In the genomic region with DNA sequence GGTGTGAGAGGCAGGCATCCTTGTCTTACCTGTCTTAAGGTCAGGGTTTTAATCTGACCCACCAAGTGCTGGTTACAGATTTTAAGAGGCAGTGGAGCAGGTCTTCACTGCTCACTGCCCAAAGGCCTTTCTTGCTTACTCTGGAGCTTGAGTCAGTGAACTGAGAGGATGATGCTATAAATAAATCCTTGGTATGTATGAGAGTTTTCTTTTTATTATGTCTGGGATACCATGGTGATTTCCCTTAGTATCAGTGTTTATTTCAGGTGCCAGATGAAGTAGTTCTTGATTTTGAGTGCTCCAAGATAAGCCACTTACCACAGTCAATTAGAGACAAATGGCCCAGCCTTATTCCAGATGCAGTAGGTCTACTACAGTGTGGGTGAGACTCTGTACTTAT, we compare ENCODE assay signal across 22 mouse cellular contexts. TPM values are rescaled to one million over a fixed set of nuclear protein-coding genes. Genes with fewer than 3 reads are reported as not detected.
A peak's percentile ranks its signal among the peaks of the same experiment; 100 is the strongest.
DNase-seq lines count a peak whose midpoint lies in the region; ATAC-seq lines count a peak whose summit lies in the region.
"Had no signal": no experiment of that assay in that cellular context is flagged by ENCODE, and none has a peak within 500 bp of the region (broad histone marks: within the 10 kb centered on the region; RNA-seq: fewer than 3 reads in every experiment).

No protein-coding gene starts in this region.

- H3K4me2 ChIP-seq in heart, embryonic 12.5 days: peak overlapping the region; percentile 23; the same call in 1 of the 2 replicates
- H3K4me2 ChIP-seq in heart, embryonic 16.5 days (ENCODE audit: low read depth, low read length): peak overlapping the region; percentile 3; the same call in 1 of the 2 replicates
- H3K4me2 ChIP-seq: hindbrain, embryonic 15.5 days had no signal

- 0 out of 2 replicates have a peak, but pooled peaks cover 3% of the 10 kb centered on the region for H3K27me3 ChIP-seq in heart, embryonic 12.5 days (replicated peaks)
- H3K27me3 ChIP-seq in heart, embryonic 16.5 days (ENCODE audit: control insufficient read depth, insufficient read depth, low read length): no peaks in the 10 kb centered on the region
- H3K27me3 ChIP-seq: CH12.LX; hindbrain, embryonic 15.5 days had no signal

- no peak for DNase-seq in heart, postnatal 25 days (ENCODE audit: low spot score)
- no peak for DNase-seq in heart, postnatal 14 days
- peak; percentile 42 for DNase-seq in lung, postnatal 36 days
- DNase-seq in lung, postnatal 14 days: no peak
- no peak for DNase-seq in left cerebral cortex, postnatal 4 days
- DNase-seq: adrenal gland, adult 8-10 months; adrenal gland, postnatal 36 days; cerebellum, adult 2 months; cerebellum, postnatal 10 days; gastrocnemius, adult 2 months; gastrocnemius, postnatal 25 days; kidney, adult 2 months had no signal

- H3K27ac ChIP-seq in heart, embryonic 12.5 days (ENCODE audit: poor library complexity, severe bottlenecking): peak overlapping the region; percentile 47; the same call in 1 of the 2 replicates
- no peak overlapping the region for H3K27ac ChIP-seq in heart, embryonic 16.5 days (ENCODE audit: low read length)
- H3K27ac ChIP-seq: embryonic facial prominence, embryonic 10.5 days; forebrain, embryonic 10.5 days; gastrocnemius, adult 2 months; hindbrain, embryonic 10.5 days; hindbrain, embryonic 15.5 days had no signal

- ATAC-seq in heart, embryonic 12.5 days (ENCODE audit: insufficient number of reproducible peaks, low FRiP score): no peak
- ATAC-seq in heart, embryonic 16.5 days (replicated peaks; ENCODE audit: extremely low read depth, insufficient read depth, low FRiP score): 0 out of 2 replicates have a peak, but pooled peaks have one; percentile 25
- ATAC-seq: forebrain, embryonic 14.5 days; intestine, embryonic 16.5 days had no signal

- no peaks in the 10 kb centered on the region for H3K9me3 ChIP-seq in heart, embryonic 12.5 days (replicated peaks)
- H3K9me3 ChIP-seq in heart, embryonic 16.5 days (replicated peaks; ENCODE audit: control insufficient read depth, low read length): no peaks in the 10 kb centered on the region
- H3K9me3 ChIP-seq: embryonic facial prominence, embryonic 10.5 days; forebrain, embryonic 10.5 days; hindbrain, embryonic 10.5 days; hindbrain, embryonic 15.5 days had no signal

- intact Hi-C loops in heart, postnatal 25 days (cut with DNase I): loop anchor here (5.0 kb wide), 1 partner anchor 79 kb away; no protein-coding TSS in a partner anchor
- intact Hi-C loops in heart, postnatal 14 days (cut with DNase I): no loop called here
- intact Hi-C loops in left cerebral cortex, postnatal 4 days (cut with DNase I): no loop called here

- H3K4me1 ChIP-seq in heart, embryonic 12.5 days (replicated peaks): peaks cover 34% of the 10 kb centered on the region
- peaks cover 15% of the 10 kb centered on the region for H3K4me1 ChIP-seq in heart, embryonic 16.5 days (ENCODE audit: control insufficient read depth, insufficient read depth, low read length)
- H3K4me1 ChIP-seq: forebrain, embryonic 10.5 days; hindbrain, embryonic 10.5 days; hindbrain, embryonic 15.5 days had no signal

- no peak overlapping the region for H3K9ac ChIP-seq in heart, embryonic 12.5 days
- no peak overlapping the region for H3K9ac ChIP-seq in heart, embryonic 16.5 days (ENCODE audit: low read length)
- H3K9ac ChIP-seq: hindbrain, embryonic 15.5 days had no signal

- H3K36me3 ChIP-seq in heart, embryonic 12.5 days: no peaks in the 10 kb centered on the region
- no peaks in the 10 kb centered on the region for H3K36me3 ChIP-seq in heart, embryonic 16.5 days (ENCODE audit: control insufficient read depth, insufficient read depth)
- H3K36me3 ChIP-seq: embryonic facial prominence, embryonic 10.5 days; forebrain, embryonic 10.5 days; hindbrain, embryonic 10.5 days; hindbrain, embryonic 15.5 days had no signal

- H3K4me3 ChIP-seq in heart, embryonic 12.5 days: no peak overlapping the region
- H3K4me3 ChIP-seq in heart, embryonic 16.5 days (ENCODE audit: low read length): no peak overlapping the region
- H3K4me3 ChIP-seq: embryonic facial prominence, embryonic 10.5 days; erythroblast, embryonic 14.5 days; forebrain, embryonic 10.5 days; gastrocnemius, adult 2 months; hindbrain, embryonic 10.5 days; hindbrain, embryonic 15.5 days had no signal

RNA-seq across cellular contexts. Expression of a gene that starts 41.5 kb away (rescaled TPM):
- polyA plus RNA-seq in heart, embryonic 12.5 days (2016; fragmentation: Nextera tagmentation; extraction: Ambion mirVana): 7.9 and 8.7 TPM in 2 replicates
- total RNA-seq in heart, postnatal 25 days (2021): 1 to 10 TPM; 6.0 to 6.1 TPM
- 7.8 and 8.1 TPM in 2 replicates for polyA plus RNA-seq in heart, embryonic 16.5 days (2015; fragmentation: Nextera tagmentation; extraction: Ambion mirVana)
- total RNA-seq in heart, postnatal 14 days (2021): 1 to 10 TPM; 6.9 to 7.4 TPM
- 1 to 10 TPM; 1.2 to 1.4 TPM for total RNA-seq in left cerebral cortex, postnatal 4 days (2021)
- total RNA-seq: CH12.LX had no signal
